ENCODE assay signal across 13 mouse cellular contexts in genomic region chr4:136653019-136653418, GRCm38 (mm10). TPM values are rescaled to one million over a fixed set of nuclear protein-coding genes. Genes with fewer than 3 reads are reported as not detected.
DNase-seq lines count a peak whose midpoint lies in the region; ATAC-seq and TF ChIP-seq lines count a peak whose summit lies in the region.
"Had no signal": no experiment of that assay in that cellular context is flagged by ENCODE, and none has a peak within 500 bp of the region (broad histone marks: within the 10 kb centered on the region; RNA-seq: fewer than 3 reads in every experiment).

No protein-coding gene starts in this region.

- H3K27ac ChIP-seq in neural tube, embryonic 13.5 days (replicated peaks) = peak overlapping the region; percentile 64
- H3K27ac ChIP-seq in liver, embryonic 14.5 days = no peak overlapping the region

- TF ChIP-seq CTCF in liver, embryonic 14.5 days (IDR thresholded peaks at IDR 0.05; ENCODE audit: low read depth) = no peak

- no peak overlapping the region; the same call in 1 of the 2 replicates for H3K9ac ChIP-seq in neural tube, embryonic 13.5 days
- no peak overlapping the region for H3K9ac ChIP-seq in liver, embryonic 14.5 days (replicated peaks)

- 78% methylated on average over 6 of the region's 6 CpGs for WGBS in neural tube, embryonic 13.5 days
- WGBS in liver, embryonic 14.5 days (ENCODE audit: insufficient replicate concordance) = 9% methylated on average over 6 of the region's 6 CpGs

- no peaks in the 10 kb centered on the region for H3K27me3 ChIP-seq in neural tube, embryonic 13.5 days
- no peaks in the 10 kb centered on the region for H3K27me3 ChIP-seq in liver, embryonic 14.5 days (ENCODE audit: control insufficient read depth, insufficient read depth, low read length)
- H3K27me3 ChIP-seq: Patski had no signal

- H3K4me2 ChIP-seq in neural tube, embryonic 13.5 days = no peak overlapping the region
- no peak overlapping the region for H3K4me2 ChIP-seq in liver, embryonic 14.5 days (ENCODE audit: low read depth)

- peaks cover 43% of the 10 kb centered on the region for H3K36me3 ChIP-seq in neural tube, embryonic 13.5 days
- H3K36me3 ChIP-seq in liver, embryonic 14.5 days (replicated peaks; ENCODE audit: control insufficient read depth, insufficient read depth, low read depth) = no peaks in the 10 kb centered on the region

- peak; percentile 41 to 46 for DNase-seq in cerebellum, postnatal 14 days
- DNase-seq in cerebellum, adult 18-20 months = no peak
- no peak for DNase-seq in neural tube, embryonic 10.5 days (ENCODE audit: extremely low spot score, low spot score)
- DNase-seq in liver, embryonic 14.5 days (ENCODE audit: low read depth in 3 of 3, low spot score in 3 of 3) = no peak
- no peak for DNase-seq in right cerebral cortex, postnatal 36 days (ENCODE audit: low spot score in 2 of 2)
- DNase-seq in lung, postnatal 36 days = no peak
- DNase-seq in embryo, embryonic 9.5 days (ENCODE audit: extremely low spot score) = no peak
- DNase-seq: adrenal gland, postnatal 10 days; kidney, postnatal 36 days; lung, postnatal 4 days had no signal

- H3K4me3 ChIP-seq in neural tube, embryonic 13.5 days = no peak overlapping the region
- no peak overlapping the region for H3K4me3 ChIP-seq in liver, embryonic 14.5 days (ENCODE audit: insufficient read depth in 1 of 2, low read depth in 2 of 2, low read length in 2 of 2)

- H3K9me3 ChIP-seq in neural tube, embryonic 13.5 days = no peaks in the 10 kb centered on the region
- no peaks in the 10 kb centered on the region for H3K9me3 ChIP-seq in liver, embryonic 14.5 days (ENCODE audit: control insufficient read depth, low read length)

- ATAC-seq in neural tube, embryonic 13.5 days (ENCODE audit: low read depth) = no peak
- ATAC-seq in liver, embryonic 14.5 days (ENCODE audit: insufficient read depth) = peak; percentile 28; the same call in 1 of the 2 replicates
- ATAC-seq: Patski had no signal

- TF ChIP-seq EP300 in liver, embryonic 14.5 days (IDR thresholded peaks at IDR 0.05; ENCODE audit: low read depth) = no peak

- H3K4me1 ChIP-seq in neural tube, embryonic 13.5 days (replicated peaks) = peaks cover 31% of the 10 kb centered on the region
- peaks cover 0 to 4% of the 10 kb centered on the region in 2 experiments; a peak in 1 of 4 replicates for H3K4me1 ChIP-seq in liver, embryonic 14.5 days (replicated peaks; ENCODE audit: control insufficient read depth in 2 of 2, insufficient read depth in 2 of 2, low read length in 1 of 2)

RNA-seq across cellular contexts. Expression of gene Lactbl1, which starts 30.6 kb away (rescaled TPM):
- polyA plus RNA-seq in neural tube, embryonic 13.5 days (2015; fragmentation: Nextera tagmentation; extraction: Ambion mirVana) = 0.10 TPM in 1 of 2 replicates, not detected in the other
- 0.01 TPM in 1 of 2 replicates, not detected in the other for polyA plus RNA-seq in liver, embryonic 14.5 days (2012; rRNA removed)
- not detected in 2 replicates for polyA plus RNA-seq in liver, embryonic 14.5 days (2014; fragmentation: Nextera tagmentation; extraction: Ambion mirVana)
- polyA plus RNA-seq: Patski had no signal

RNA-seq across cellular contexts. Expression of gene Tex46, which starts 42.8 kb away (rescaled TPM):
- not detected in 2 replicates for polyA plus RNA-seq in neural tube, embryonic 13.5 days (2015; fragmentation: Nextera tagmentation; extraction: Ambion mirVana)
- not detected in 2 replicates for polyA plus RNA-seq in liver, embryonic 14.5 days (2012; rRNA removed)
- not detected in 2 replicates for polyA plus RNA-seq in liver, embryonic 14.5 days (2014; fragmentation: Nextera tagmentation; extraction: Ambion mirVana)
- polyA plus RNA-seq: cerebellum, adult 2 months; Patski had no signal

RNA-seq across cellular contexts. Expression of gene Kdm1a, which starts 50.5 kb away (rescaled TPM):
- polyA plus RNA-seq in neural tube, embryonic 13.5 days (2015; fragmentation: Nextera tagmentation; extraction: Ambion mirVana) = 76.5 TPM in 2 replicates
- 15.3 and 17.8 TPM in 2 replicates for polyA plus RNA-seq in liver, embryonic 14.5 days (2012; rRNA removed)
- polyA plus RNA-seq in liver, embryonic 14.5 days (2014; fragmentation: Nextera tagmentation; extraction: Ambion mirVana) = 12.0 and 14.0 TPM in 2 replicates

Comparison
In these comparisons a context has a peak if more than half of its experiments do, and no peak if none do; other contexts are left out.
1. DNase-seq: peak in cerebellum, postnatal 14 days (2 of 2); none in cerebellum, adult 18-20 months (0 of 2), neural tube, embryonic 10.5 days (single experiment), liver, embryonic 14.5 days (0 of 3), right cerebral cortex, postnatal 36 days (0 of 2), lung, postnatal 36 days (single experiment) and embryo, embryonic 9.5 days (single experiment).